Mouse (Mus musculus): ENCODE measurements at regions not wholly inside any gene's neighbourhood (a gene's known extent, or its start where the extent isn't known, plus 50 kb on each side); places are given as distances from the start of the nearest gene placed in this dataset.

DNA sequence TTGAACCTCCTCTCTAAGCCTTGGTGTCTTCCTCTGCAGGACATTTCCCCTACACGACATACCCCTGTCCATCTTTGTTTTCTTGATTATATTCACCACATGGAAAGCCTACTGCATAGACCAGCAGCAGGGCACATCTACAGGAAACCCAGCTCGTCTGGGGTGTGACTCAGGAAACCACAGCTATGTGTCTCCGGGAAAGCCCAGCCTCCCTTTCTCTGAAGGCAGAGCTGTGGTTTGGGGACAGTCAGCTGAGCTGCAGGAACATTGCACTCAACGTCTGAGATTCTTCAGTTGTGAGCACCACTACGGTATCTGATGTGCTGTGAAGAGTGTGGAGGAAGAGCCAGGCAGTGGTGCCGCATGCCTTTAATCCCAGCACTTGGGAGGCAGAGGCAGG lies 286.9 kb downstream of the Foxo1 start:
- peak in 1 of 2 experiments; percentile 25 for DNase-seq (ENCODE audit: low spot score in 2 of 2)

DNA sequence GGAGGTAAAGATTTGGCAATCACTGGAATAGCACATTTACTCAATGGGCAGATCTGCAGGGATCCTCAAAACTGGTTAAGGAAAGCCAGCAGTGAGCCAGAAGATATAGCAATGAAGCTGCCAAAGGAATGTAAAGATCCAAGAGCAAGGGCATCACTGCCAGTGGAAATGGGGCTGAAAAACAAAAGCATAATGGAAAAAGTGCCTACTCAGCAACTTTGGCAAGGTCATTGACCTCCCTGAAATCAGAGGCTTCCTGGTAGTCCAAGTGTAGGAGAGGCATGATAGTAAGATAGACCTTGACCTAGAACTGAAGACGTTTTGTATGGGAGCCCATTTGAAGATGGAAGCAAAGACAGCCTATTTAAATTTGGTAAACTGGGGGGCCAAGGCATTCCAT lies 286.4 kb downstream of the Foxo1 start:
- no peak for DNase-seq (ENCODE audit: low spot score in 2 of 2)

DNA sequence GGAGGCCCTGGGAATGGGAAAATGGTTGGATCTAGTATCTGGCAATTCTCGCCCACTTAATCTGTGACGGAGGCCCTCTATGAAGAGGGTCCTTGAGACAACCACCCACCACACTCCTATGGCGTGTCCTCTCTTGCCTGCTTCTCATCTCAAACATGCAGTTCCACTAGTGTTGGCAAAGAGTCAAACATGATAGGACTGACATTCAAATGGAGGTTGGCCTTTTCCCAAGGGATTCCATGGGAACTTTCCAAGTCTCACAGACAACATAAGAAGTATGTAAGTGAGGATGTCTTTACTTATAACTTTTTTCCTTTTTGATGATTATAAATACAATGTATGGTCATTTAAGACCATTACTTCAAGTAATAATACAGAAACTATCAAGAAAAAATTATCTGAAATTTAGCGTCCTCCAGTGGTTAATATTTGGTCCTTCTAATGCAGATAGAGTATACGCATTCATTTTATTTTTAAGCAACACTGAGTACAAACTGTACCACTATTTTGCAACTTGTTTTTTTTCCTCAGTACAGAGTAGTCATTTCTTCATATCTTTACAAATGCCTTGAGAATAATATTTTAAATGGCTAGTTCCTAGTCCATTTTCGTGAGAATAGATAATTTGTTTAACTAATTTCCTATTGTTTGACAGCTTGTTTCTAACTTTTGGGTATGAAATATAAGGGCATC lies 280.2 kb downstream of the Foxo1 start:
- DNase-seq (ENCODE audit: low spot score in 2 of 2): no peak

DNA sequence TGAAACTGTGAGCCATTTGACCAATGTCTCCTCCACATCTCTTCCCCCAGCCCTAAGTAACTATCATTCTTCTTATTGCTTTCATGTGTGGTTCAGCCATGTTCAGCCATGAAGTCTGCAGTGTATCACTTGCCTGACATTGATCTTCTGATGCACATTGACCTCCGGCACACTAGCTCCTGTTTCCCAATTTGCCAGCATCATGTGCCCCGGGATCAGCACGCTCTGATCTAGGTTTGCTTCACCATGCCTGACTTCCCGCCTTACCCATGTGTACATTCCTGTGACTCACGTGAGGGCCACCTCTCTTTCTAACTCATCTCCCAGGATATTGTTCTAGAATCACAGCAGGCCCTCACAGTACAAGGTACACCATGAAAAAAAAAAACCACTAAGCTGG lies 277.9 kb downstream of the Foxo1 start:
- no peak for DNase-seq (ENCODE audit: low spot score in 2 of 2)

DNA sequence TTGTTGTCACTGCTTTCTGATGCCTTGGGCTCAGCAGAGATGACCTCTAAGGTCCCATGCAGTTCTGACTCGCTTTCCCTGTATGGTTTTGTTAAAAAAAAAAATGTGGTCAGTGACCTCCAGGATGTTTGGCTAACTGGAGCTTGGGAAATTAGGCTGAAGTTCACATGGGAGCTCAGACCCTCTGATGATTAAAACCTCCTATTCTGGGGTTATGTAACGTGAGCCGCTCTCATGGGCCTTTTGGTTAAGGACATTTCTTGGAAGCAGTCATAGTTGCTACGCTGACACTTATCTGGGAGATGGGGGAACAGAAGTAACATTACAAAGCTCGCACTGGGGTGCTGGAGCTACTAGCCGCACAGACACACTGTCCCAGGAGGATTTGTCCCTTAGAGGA lies 274.9 kb downstream of the Foxo1 start:
- no peak for DNase-seq (ENCODE audit: low spot score in 2 of 2)

DNA sequence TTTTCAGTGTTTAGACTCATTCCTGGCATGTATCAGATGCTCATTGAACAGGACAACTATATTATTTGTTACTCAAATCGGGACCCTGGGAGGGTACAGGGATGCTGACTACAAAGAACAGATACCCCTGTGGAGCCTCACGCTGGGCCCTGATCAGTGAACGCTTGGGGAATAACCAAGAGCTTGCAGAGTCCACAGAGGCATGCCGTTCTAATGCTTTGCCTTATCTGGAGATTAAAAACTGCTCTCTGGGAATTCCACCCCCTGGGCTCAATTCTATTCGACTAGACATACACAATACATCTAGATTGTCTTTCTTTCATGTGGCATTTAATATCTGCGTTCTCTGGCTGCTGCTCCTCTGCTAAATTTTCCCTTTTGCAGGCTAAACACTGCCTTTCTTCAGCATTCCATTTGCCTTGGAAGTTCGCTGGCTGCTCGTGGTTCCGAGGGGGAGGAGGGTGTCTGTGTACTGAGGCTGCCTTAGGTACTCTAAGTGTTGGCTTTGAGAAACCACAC lies 272.8 kb downstream of the Foxo1 start:
- no peak for DNase-seq (ENCODE audit: low spot score in 2 of 2)

DNA sequence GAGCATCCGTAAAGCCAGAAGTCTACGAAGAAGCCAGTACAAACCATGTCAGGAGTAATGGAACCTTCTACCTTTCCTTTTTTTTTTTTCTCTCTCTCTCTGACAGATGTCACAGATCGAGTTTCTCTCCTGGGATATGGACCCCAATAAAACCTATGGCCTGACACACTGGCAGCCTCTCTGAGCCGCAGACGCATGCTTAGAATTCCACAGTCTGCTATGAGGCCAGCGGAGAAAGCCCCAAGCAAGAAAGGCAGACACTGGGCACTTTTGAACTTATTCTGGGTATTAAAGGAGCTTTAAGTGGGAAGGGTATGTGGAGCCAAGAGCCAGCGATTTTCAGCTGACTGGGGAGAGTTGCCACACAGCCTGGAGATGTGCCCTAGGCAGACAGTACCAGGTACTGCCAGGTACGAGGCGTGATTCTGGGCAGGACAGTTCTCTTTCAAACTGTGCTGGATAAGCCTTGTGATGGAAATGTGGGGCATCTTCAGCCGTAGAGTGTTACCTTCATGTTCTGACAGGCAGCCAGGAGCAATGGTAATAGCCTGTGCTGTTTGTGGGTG lies 271.8 kb downstream of the Foxo1 start:
- DNase-seq (ENCODE audit: low spot score in 2 of 2): no peak

DNA sequence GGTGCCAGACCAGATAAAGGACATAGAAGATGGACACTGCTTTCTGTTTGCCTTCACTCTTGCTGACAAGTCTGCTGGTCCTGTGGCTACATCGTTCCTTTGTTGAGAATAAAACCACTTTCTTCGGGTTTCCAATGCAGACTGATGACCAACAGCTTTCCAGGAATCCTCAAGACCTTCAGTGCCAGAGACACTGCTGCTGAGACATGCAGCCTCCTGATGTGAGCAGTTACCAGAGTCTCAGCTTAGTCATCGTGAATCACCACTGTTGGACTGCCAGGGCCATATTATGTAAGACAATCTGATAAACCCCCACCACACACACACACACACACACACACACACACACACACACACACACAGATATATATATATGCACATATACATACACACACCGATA lies 270.2 kb downstream of the Foxo1 start:
- DNase-seq (ENCODE audit: low spot score in 2 of 2): no peak

DNA sequence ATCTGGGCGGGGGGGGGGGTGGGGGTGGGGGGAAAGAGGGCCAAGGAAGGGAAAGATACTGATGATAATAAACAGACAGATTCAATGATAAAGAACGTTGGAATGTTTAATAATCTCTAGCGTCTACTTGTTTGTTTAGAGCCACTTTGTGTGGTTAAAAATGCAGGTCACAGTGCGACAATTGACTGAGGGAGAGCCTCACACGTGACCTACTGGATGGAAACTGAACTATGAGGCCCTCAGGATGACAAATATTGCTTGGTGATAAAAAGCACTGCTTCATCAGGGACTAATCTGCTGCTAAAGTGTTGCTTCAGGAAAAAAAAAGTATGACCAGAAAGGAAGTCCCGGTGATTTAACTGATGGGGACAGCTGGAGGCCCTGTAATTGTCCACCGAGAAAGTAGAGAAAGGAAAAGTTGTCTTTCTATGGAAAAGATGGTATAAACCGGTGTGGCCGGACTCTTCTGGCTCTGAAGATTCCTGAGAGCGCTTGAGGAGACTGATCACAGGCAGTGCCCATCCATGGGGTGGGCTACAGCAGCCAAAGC lies 269.3 kb downstream of the Foxo1 start:
- DNase-seq (ENCODE audit: low spot score in 2 of 2): no peak

DNA sequence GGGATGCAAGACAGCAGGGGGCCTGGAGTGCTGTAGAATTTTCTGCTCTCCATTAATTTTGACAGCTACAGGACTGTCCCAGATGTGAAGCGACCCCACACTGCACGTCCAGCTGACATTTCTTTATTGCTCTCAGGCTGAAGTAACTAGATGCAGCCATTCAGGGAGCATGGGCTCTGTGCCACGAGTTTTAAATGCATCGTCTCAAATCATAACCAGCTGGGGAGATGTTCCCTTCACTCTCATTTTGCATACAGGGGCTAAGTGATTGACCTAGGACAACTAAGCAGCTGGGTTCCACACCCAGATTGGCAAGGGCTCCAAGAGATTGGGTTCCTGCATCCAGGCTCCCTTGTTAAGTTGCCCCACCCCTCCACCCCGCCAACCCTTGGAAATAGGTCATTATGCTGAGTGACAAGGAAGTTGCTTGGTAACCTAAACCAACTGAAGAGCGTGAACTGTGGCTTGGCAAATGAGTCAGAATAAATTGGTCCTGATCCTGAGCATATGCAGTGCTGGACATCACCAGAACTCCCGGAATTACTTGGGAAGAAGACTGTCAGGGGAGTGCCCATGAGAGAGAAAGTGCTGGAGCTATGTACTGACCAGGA lies 267.4 kb downstream of the Foxo1 start:
- DNase-seq (ENCODE audit: low spot score in 2 of 2): no peak

DNA sequence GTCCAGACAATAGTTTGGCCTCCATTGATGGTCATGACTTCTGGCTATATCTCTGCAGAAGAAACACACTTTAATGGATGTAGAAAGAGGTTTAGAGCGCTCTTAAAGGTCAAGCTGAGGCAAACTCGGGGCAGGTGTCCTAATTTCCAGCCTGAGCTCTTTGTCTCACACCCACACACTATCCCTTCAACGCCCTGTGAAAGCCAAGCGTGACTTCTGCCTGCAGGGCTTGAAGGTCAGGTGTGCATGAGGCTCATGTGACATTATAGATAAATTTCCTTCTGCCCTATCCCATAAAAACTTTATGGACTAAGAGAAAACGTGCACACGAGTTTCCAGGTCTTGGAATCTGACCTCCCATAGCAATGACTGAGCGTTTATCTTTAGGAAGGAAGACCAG lies 266.0 kb downstream of the Foxo1 start:
- DNase-seq (ENCODE audit: low spot score in 2 of 2): no peak

DNA sequence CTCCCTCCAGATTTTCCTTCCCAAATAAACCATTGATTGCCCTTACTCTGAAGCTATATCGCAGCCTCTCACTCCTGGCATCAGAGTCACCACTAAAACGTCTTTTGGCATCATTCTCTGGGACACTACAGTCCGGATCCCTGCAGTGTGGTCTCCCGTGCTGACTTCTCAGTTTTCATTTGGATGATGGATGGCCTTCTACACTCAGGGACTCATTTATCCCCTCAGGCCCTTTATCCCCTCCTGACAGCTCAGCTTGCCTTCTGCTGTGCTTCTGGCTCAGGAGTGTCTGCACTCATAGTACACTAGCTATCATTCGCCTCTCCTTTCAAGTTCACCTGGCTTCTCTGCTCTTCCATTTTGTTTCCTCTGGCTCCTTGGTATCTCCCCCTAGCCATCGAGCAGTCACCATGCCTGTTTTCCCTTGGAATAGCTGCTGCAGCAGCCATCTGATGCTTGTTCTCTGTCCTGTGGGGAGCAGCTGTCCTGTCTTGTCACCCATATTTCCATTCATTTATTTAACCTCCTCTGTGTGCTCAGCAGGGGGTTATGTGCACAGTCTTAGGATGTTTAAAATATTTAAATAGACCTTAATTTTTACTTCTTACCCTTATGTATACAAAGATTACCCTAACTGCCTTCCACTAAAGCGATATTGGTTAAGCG lies 263.7 kb downstream of the Foxo1 start:
- no peak for DNase-seq (ENCODE audit: low spot score in 2 of 2)

DNA sequence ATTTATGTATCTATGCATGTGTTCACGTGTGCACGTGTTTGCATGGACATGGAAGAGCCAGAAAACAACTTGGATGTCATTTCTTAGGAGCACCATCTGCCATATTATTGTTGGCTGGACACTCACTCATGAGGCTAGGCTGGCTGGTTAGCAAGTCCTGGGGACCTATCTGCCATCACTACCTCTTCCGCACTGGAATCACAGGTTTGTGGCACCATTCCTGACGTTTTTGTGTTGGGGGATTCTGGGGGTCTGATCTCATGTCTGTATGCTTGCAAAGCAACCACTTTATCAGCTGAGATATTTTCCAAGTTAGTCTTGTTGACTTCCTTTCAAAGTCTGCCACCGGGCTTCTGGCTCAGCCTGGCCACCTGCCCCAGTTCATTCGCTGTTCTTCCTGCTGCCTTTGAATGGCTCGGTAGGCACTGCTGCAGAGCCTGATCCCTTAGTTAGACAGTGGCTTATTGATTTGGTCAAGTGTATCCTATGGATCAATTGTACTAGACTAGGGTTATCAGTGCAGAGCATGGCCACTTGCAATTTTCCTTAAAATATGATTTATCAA lies 262.4 kb downstream of the Foxo1 start:
- no peak for DNase-seq (ENCODE audit: low spot score in 2 of 2)

DNA sequence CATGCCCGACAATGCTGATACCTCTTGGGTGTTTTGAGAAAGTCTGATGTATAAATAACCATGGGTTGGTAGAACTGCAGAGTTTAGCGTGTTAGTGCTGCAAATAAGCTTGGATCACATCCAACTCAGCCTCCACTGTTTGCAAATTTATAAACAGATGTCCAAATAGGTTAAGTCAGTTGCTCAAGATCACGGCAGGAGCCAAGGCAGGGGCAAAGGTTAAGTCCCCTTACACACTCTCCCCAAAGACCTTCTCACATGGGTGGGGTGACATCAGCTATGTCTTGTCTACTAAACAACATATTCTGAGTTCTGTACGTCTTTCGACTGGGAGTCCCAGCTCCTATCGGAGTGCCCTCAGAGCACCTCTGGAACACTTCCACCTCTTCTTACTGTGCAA lies 261.0 kb downstream of the Foxo1 start:
- no peak for DNase-seq (ENCODE audit: low spot score in 2 of 2)

DNA sequence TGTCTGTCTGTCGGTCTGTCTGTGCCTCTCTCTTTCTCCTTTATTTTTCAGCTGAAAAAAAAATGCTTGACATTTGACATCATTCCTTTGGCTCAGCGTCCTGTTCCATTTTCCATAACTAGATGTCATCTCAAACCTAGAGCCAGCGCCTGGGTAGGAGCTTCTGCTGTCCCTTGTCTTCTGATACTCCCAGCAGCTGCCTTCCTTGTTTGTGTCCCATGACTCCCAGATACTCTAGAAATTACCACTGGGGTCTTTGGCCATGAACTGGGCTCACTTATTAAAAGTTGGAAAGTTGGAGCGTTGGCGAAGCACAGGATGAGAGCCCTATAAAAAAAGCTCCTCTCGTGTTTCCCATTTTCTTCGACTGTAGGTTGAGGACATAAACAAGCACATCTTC lies 260.4 kb downstream of the Foxo1 start:
- no peak for DNase-seq (ENCODE audit: low spot score in 2 of 2)

DNA sequence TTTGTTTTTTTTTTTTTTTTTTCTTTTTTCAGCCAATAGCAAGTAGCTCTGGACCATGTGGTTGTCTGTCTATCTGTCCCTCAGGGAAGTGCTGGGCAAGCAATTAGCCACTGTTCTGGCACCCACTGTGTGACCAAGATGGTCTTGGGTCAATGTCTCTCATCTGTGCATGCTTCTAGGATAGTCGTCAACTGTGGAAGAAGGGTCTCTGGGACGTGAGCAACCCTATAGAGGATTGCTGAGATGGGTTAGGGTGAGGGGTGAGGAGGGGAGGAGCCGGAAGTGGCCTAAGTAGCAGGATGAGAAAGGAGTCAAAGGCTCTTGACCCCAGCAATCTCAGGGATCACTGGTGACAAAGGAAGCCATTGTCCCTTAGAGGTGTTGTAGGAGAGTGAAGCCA lies 259.6 kb downstream of the Foxo1 start:
- DNase-seq (ENCODE audit: low spot score in 2 of 2): no peak

DNA sequence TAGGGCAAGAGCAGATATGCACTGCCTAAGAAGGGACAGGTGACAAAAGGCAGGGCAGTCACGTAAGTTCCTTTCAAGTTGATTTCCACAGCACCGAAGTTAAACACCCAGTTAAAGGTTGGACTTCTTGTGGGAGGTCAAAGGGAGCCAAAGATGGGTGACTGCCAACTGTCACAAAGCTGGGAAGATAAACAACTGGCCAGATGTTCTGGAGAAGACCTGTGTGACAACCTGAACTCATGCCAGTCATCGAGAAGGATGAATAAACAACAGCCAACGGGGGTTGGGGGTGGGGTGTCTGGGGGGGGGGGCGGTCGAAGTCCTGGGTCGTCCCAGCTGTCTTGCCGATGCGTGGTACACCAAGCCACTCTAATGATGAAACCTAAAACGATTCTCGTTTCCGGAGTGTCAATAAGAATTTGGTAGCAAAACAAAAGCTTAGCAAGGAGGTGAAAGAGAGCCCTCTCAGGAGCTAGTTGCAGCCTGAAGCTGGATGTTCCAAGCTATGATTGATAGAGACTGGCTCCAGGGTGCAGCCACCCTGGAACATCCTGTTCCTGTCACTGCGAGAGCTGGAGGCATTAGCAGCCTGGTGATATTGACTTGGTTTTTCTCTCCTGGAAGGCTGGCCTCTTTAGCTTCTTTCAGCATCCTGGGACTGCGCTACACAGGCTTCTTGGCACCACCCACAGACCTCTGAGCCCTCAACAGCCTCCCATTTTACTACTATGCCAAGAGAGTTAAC lies 259.0 kb downstream of the Foxo1 start:
- no peak for DNase-seq (ENCODE audit: low spot score in 2 of 2)

DNA sequence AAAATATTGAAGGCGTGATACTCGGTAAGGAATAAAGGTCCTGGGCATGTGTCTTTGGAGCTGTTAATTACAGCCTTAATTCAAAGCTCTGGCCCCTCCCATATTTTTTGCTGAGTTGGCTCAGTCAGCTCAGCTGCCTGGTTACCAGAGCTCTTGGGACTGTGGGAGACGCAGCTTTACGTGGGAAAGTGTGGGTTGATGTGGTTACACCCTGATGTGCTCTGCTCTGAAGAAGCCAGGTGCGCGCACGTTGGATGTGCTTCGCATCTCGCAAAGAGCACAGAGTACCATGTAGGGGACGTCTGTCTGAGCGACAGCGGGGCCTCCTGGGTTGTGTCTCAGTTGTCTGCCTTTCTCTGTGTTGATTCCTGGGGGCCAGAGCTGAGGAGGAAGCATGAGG lies 254.8 kb downstream of the Foxo1 start:
- DNase-seq (ENCODE audit: low spot score in 2 of 2): no peak

DNA sequence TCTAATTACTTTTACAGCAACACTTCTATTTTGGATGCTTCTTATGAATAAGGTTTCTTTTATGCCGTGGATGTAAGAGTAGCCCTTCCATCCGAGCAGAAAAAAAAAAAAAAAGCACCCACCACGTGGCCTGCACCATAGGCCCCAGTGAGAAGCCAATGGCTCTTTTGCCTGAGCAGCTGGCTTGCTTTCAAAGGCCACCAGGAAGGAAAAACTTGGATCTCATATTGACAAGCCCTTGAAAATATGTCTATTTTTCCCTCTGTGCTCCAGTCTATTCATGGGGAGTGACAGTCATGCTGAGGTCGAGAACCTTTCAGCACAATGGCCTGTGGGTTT lies 252.4 kb downstream of the Foxo1 start:
- no peak for DNase-seq (ENCODE audit: low spot score in 2 of 2)

DNA sequence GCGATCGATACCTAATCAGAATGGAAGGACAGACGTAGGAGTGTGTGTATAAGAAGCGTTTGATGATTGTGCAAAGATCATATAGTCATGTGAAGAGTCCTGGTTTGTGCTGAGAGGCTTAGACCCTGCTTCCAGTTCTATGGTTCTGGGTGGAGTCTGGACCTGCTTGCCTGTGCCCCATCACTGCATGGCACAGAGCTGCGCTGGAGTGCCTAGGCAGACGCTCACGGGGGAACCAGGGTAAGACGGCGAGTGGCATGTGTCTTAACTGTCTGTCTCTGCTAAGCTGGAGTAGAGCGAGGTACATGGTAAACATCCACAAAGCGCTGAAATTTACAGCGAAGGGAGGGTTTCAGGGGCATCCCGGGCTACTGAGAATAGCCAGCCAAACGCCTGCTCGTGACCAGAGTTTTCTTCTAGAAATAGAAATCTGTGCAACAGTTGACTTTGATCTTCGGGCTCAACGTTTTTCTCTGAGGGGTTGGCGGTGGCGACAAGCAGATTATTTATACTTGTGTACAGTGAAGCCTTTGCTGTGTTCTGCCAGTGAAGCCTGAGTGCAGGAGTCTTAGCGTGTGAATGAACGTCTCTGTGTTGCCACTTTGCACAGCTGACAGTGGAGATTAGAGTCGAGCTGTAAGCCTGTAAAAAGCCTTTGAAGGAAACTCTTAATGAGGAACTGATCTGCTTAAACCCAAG lies 251.9 kb downstream of the Foxo1 start:
- no peak for DNase-seq (ENCODE audit: low spot score in 2 of 2)

DNA sequence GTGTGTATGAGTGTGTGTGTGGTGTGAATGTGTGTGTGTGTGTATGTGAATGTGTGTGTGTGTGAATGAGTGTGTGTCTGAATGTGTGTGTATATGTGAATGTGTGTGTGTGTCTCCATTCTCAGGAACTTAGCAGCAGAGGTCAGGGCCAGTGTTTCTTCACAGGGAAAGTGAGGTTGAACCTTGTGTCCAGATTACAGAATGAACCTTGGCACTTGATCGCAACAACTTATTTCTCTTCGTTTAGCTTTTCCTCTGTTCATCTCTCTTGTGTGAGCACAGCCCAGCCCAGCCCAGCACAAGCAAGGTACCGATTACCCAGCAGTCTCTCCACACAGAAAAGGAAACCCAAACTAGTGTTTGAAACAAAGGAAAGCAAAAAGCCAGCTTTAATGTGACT lies 249.7 kb downstream of the Foxo1 start:
- no peak for DNase-seq (ENCODE audit: low spot score in 2 of 2)

All from spleen, postnatal 14 days (tissue).